Mouse (Mus musculus): ENCODE data around the gene Atp2a2. TPM values are rescaled to one million over a fixed set of nuclear protein-coding genes. Genes with fewer than 3 reads are reported as not detected.

Atp2a2 gene
- polyA plus RNA-seq, 1 experiment from 2014 or later, result 52.6 TPM

- Histone ChIP-seq H3K9ac (ENCODE audit: low read depth, low read length) (no peak overlapping the region), H3K9me3 (ENCODE audit: control insufficient read depth, low read length) (no peaks in the 10 kb centered on the region), H3K4me1 (ENCODE audit: control insufficient read depth, insufficient read depth, low read length) (no peaks in the 10 kb centered on the region), H3K27me3 (replicated peaks; ENCODE audit: control insufficient read depth, insufficient read depth, low read length) (no peaks in the 10 kb centered on the region), H3K36me3 (ENCODE audit: control insufficient read depth, insufficient read depth, low read length) (peaks cover 7% of the 10 kb centered on the region), H3K4me2 (ENCODE audit: low read depth, low read length) (no peak overlapping the region), H3K27ac (replicated peaks; ENCODE audit: low read depth, low read length) (no peak overlapping the region), H3K4me3 (ENCODE audit: low read depth, low read length) (no peak overlapping the region)
- ATAC-seq (ENCODE audit: low read depth) (no peak), DNase-seq (ENCODE audit: low spot score) (no peak)
- 95% methylated on average over 5 of the region's 5 CpGs for WGBS
These were observed 35.6 kb upstream of the Atp2a2 start for GRCm38 (mm10) chr5:122537654-122538053.

GRCm38 (mm10) chr5:122533884-122534283, 31.9 kb upstream of the Atp2a2 start:
- DNase-seq (ENCODE audit: low spot score), result no peak
- no peak overlapping the region for H3K9ac ChIP-seq (ENCODE audit: low read depth, low read length)
- H3K9me3 ChIP-seq (ENCODE audit: control insufficient read depth, low read length), result no peaks in the 10 kb centered on the region
- ATAC-seq (ENCODE audit: low read depth), result no peak
- no peak overlapping the region for H3K4me2 ChIP-seq (ENCODE audit: low read depth, low read length)
- no peak overlapping the region for H3K4me3 ChIP-seq (ENCODE audit: low read depth, low read length)
- H3K27ac ChIP-seq (replicated peaks; ENCODE audit: low read depth, low read length), result no peak overlapping the region
- H3K27me3 ChIP-seq (replicated peaks; ENCODE audit: control insufficient read depth, insufficient read depth, low read length), result no peaks in the 10 kb centered on the region
- 74% methylated on average over 8 of the region's 8 CpGs for WGBS
- no peaks in the 10 kb centered on the region for H3K36me3 ChIP-seq (ENCODE audit: control insufficient read depth, insufficient read depth, low read length)
- H3K4me1 ChIP-seq (ENCODE audit: control insufficient read depth, insufficient read depth, low read length), result peaks cover 15% of the 10 kb centered on the region

- no peak for ATAC-seq (ENCODE audit: low read depth)
- Histone ChIP-seq H3K27me3 (replicated peaks; ENCODE audit: control insufficient read depth, insufficient read depth, low read length) (no peaks in the 10 kb centered on the region), H3K4me2 (ENCODE audit: low read depth, low read length) (no peak overlapping the region), H3K4me3 (ENCODE audit: low read depth, low read length) (no peak overlapping the region), H3K27ac (replicated peaks; ENCODE audit: low read depth, low read length) (peak overlapping the region; percentile 81), H3K36me3 (ENCODE audit: control insufficient read depth, insufficient read depth, low read length) (no peaks in the 10 kb centered on the region), H3K9ac (ENCODE audit: low read depth, low read length) (no peak overlapping the region), H3K9me3 (ENCODE audit: control insufficient read depth, low read length) (no peaks in the 10 kb centered on the region), H3K4me1 (ENCODE audit: control insufficient read depth, insufficient read depth, low read length) (peaks cover 37% of the 10 kb centered on the region)
- 57% methylated on average over 9 of the region's 9 CpGs for WGBS
- DNase-seq (ENCODE audit: low spot score), result no peak
These were observed 28.0 kb upstream of the Atp2a2 start for GRCm38 (mm10) chr5:122529913-122530604.

GRCm38 (mm10) chr5:122529316-122529715, 27.3 kb upstream of the Atp2a2 start:
- ATAC-seq (ENCODE audit: low read depth), result no peak
- H3K27ac ChIP-seq (replicated peaks; ENCODE audit: low read depth, low read length), result peak overlapping the region; percentile 81

GRCm38 (mm10) chr5:122528591-122528990, 26.6 kb upstream of the Atp2a2 start:
- WGBS, result 63% methylated on average over 3 of the region's 3 CpGs
- H3K4me3 ChIP-seq (ENCODE audit: low read depth, low read length), result no peak overlapping the region
- H3K27me3 ChIP-seq (replicated peaks; ENCODE audit: control insufficient read depth, insufficient read depth, low read length), result no peaks in the 10 kb centered on the region
- H3K9me3 ChIP-seq (ENCODE audit: control insufficient read depth, low read length), result no peaks in the 10 kb centered on the region
- ATAC-seq (ENCODE audit: low read depth) (no peak), DNase-seq (ENCODE audit: low spot score) (no peak)
- no peak overlapping the region for H3K4me2 ChIP-seq (ENCODE audit: low read depth, low read length)
- no peaks in the 10 kb centered on the region for H3K36me3 ChIP-seq (ENCODE audit: control insufficient read depth, insufficient read depth, low read length)
- no peak overlapping the region for H3K9ac ChIP-seq (ENCODE audit: low read depth, low read length)
- peaks cover 37% of the 10 kb centered on the region for H3K4me1 ChIP-seq (ENCODE audit: control insufficient read depth, insufficient read depth, low read length)
- peak overlapping the region; percentile 81 for H3K27ac ChIP-seq (replicated peaks; ENCODE audit: low read depth, low read length)

More at GRCm38 (mm10) chr5:122529316-122529715, 27.3 kb upstream of the Atp2a2 start:
- WGBS, result 51% methylated on average over 3 of the region's 3 CpGs
- Histone ChIP-seq H3K9me3 (ENCODE audit: control insufficient read depth, low read length) (no peaks in the 10 kb centered on the region), H3K4me2 (ENCODE audit: low read depth, low read length) (no peak overlapping the region), H3K9ac (ENCODE audit: low read depth, low read length) (0 out of 2 replicates have a peak overlapping the region, but pooled peaks have one; percentile 37), H3K27me3 (replicated peaks; ENCODE audit: control insufficient read depth, insufficient read depth, low read length) (no peaks in the 10 kb centered on the region), H3K36me3 (ENCODE audit: control insufficient read depth, insufficient read depth, low read length) (no peaks in the 10 kb centered on the region), H3K4me3 (ENCODE audit: low read depth, low read length) (no peak overlapping the region), H3K4me1 (ENCODE audit: control insufficient read depth, insufficient read depth, low read length) (peaks cover 37% of the 10 kb centered on the region)
- peak; percentile 57 for DNase-seq (ENCODE audit: low spot score)

GRCm38 (mm10) chr5:122527761-122528160, 25.7 kb upstream of the Atp2a2 start:
- 27% methylated on average over 11 of the region's 11 CpGs for WGBS
- Histone ChIP-seq H3K9ac (ENCODE audit: low read depth, low read length) (no peak overlapping the region), H3K36me3 (ENCODE audit: control insufficient read depth, insufficient read depth, low read length) (no peaks in the 10 kb centered on the region), H3K4me2 (ENCODE audit: low read depth, low read length) (peak overlapping the region; percentile 28; the same call in 1 of the 2 replicates), H3K4me3 (ENCODE audit: low read depth, low read length) (no peak overlapping the region), H3K9me3 (ENCODE audit: control insufficient read depth, low read length) (no peaks in the 10 kb centered on the region), H3K27me3 (replicated peaks; ENCODE audit: control insufficient read depth, insufficient read depth, low read length) (no peaks in the 10 kb centered on the region), H3K4me1 (ENCODE audit: control insufficient read depth, insufficient read depth, low read length) (peaks cover 37% of the 10 kb centered on the region), H3K27ac (replicated peaks; ENCODE audit: low read depth, low read length) (peak overlapping the region; percentile 81)
- ATAC-seq (ENCODE audit: low read depth) (peak; percentile 64), DNase-seq (ENCODE audit: low spot score) (peak; percentile 76)

- H3K36me3 ChIP-seq (ENCODE audit: control insufficient read depth, insufficient read depth, low read length), result no peaks in the 10 kb centered on the region
- peak overlapping the region; percentile 81 for H3K27ac ChIP-seq (replicated peaks; ENCODE audit: low read depth, low read length)
- no peak for DNase-seq (ENCODE audit: low spot score)
- no peaks in the 10 kb centered on the region for H3K9me3 ChIP-seq (ENCODE audit: control insufficient read depth, low read length)
- 52% methylated on average over 15 of the region's 15 CpGs for WGBS
- H3K4me1 ChIP-seq (ENCODE audit: control insufficient read depth, insufficient read depth, low read length), result peaks cover 37% of the 10 kb centered on the region
- H3K27me3 ChIP-seq (replicated peaks; ENCODE audit: control insufficient read depth, insufficient read depth, low read length), result no peaks in the 10 kb centered on the region
- peak overlapping the region; percentile 28; the same call in 1 of the 2 replicates for H3K4me2 ChIP-seq (ENCODE audit: low read depth, low read length)
- H3K9ac ChIP-seq (ENCODE audit: low read depth, low read length), result no peak overlapping the region
- no peak overlapping the region for H3K4me3 ChIP-seq (ENCODE audit: low read depth, low read length)
- ATAC-seq (ENCODE audit: low read depth), result peak; percentile 19; the same call in 1 of the 2 replicates
These were observed 25.1 kb upstream of the Atp2a2 start for GRCm38 (mm10) chr5:122526878-122527730.

- H3K36me3 ChIP-seq (ENCODE audit: control insufficient read depth, insufficient read depth, low read length), result no peaks in the 10 kb centered on the region
- 0 out of 2 replicates have a peak overlapping the region, but pooled peaks have one; percentile 81 for H3K27ac ChIP-seq (replicated peaks; ENCODE audit: low read depth, low read length)
- H3K4me1 ChIP-seq (ENCODE audit: control insufficient read depth, insufficient read depth, low read length), result peaks cover 37% of the 10 kb centered on the region
- WGBS, result 87% methylated on average over 9 of the region's 9 CpGs
- ATAC-seq (ENCODE audit: low read depth) (no peak), DNase-seq (ENCODE audit: low spot score) (no peak)
- no peaks in the 10 kb centered on the region for H3K9me3 ChIP-seq (ENCODE audit: control insufficient read depth, low read length)
- H3K27me3 ChIP-seq (replicated peaks; ENCODE audit: control insufficient read depth, insufficient read depth, low read length), result no peaks in the 10 kb centered on the region
- H3K9ac ChIP-seq (ENCODE audit: low read depth, low read length), result no peak overlapping the region
- H3K4me2 ChIP-seq (ENCODE audit: low read depth, low read length), result no peak overlapping the region
- H3K4me3 ChIP-seq (ENCODE audit: low read depth, low read length), result no peak overlapping the region
These were observed 24.4 kb upstream of the Atp2a2 start for GRCm38 (mm10) chr5:122526405-122526804.

All from embryonic facial prominence, embryonic 14.5 days (tissue).